In genomic region chr17:14795074-14795473, GRCm38 (mm10) we compare ENCODE assay signal across 23 mouse cellular contexts.
A peak's percentile ranks its signal among the peaks of the same experiment; 100 is the strongest.
DNase-seq lines count a peak whose midpoint lies in the region; ATAC-seq and TF ChIP-seq lines count a peak whose summit lies in the region.
"Had no signal": no experiment of that assay in that cellular context is flagged by ENCODE, and none has a peak within 500 bp of the region (broad histone marks: within the 10 kb centered on the region; RNA-seq: fewer than 3 reads in every experiment).

No protein-coding gene starts in this region.

- no peaks in the 10 kb centered on the region for H3K27me3 ChIP-seq in midbrain, embryonic 11.5 days (ENCODE audit: control insufficient read depth, insufficient read depth, low read length)
- H3K27me3 ChIP-seq in midbrain, embryonic 15.5 days (replicated peaks): no peaks in the 10 kb centered on the region
- H3K27me3 ChIP-seq in C2C12 (ENCODE audit: control insufficient read depth, insufficient read depth, insufficient read length) (no peaks in the 10 kb centered on the region), myocyte (ENCODE audit: control insufficient read depth, insufficient read depth, insufficient read length) (no peaks in the 10 kb centered on the region)
- H3K27me3 ChIP-seq: CH12.LX, Patski had no signal

- no peak overlapping the region for H3K9ac ChIP-seq in midbrain, embryonic 11.5 days (ENCODE audit: low read length)
- H3K9ac ChIP-seq in midbrain, embryonic 15.5 days: no peak overlapping the region

- H3K9me3 ChIP-seq in midbrain, embryonic 11.5 days (ENCODE audit: control insufficient read depth, low read length): no peaks in the 10 kb centered on the region
- no peaks in the 10 kb centered on the region for H3K9me3 ChIP-seq in midbrain, embryonic 15.5 days
- H3K9me3 ChIP-seq: G1E had no signal

- TF ChIP-seq CTCF in C2C12 (IDR thresholded peaks at IDR 0.05; ENCODE audit: control insufficient read depth, insufficient read depth, insufficient read length): no peak

- DNase-seq in heart, adult 11 months: peak; percentile 29
- DNase-seq in heart, postnatal 4 days: no peak
- peak; percentile 75 for DNase-seq in midbrain, embryonic 11.5 days (ENCODE audit: low spot score, missing footprints)
- no peak for DNase-seq in urinary bladder, postnatal 4 days (ENCODE audit: low spot score in 2 of 2)
- no peak for DNase-seq in kidney, adult 9 months
- DNase-seq: adrenal gland, adult 2 months; adrenal gland, adult 8-10 months; adrenal gland, postnatal 10 days; adrenal gland, postnatal 14 days; adrenal gland, postnatal 25 days; adrenal gland, postnatal 36 days; B cell, adult 2 months; cerebellum, adult 11 months; cerebellum, adult 11-12 months; cerebellum, adult 18-20 months had no signal

- no peaks in the 10 kb centered on the region for H3K36me3 ChIP-seq in midbrain, embryonic 11.5 days (ENCODE audit: control insufficient read depth, insufficient read depth, low read length)
- no peaks in the 10 kb centered on the region for H3K36me3 ChIP-seq in midbrain, embryonic 15.5 days (replicated peaks)
- H3K36me3 ChIP-seq in C2C12 (ENCODE audit: control insufficient read depth, insufficient read depth): no peaks in the 10 kb centered on the region
- no peaks in the 10 kb centered on the region for H3K36me3 ChIP-seq in myocyte (ENCODE audit: control insufficient read depth, insufficient read depth)
- H3K36me3 ChIP-seq: G1E had no signal

- no peaks in the 10 kb centered on the region for H3K79me3 ChIP-seq in C2C12 (ENCODE audit: low read depth)

- TF ChIP-seq POLR2A in myocyte (IDR thresholded peaks at IDR 0.05; ENCODE audit: insufficient read length, low read depth): no peak

- H3K4me3 ChIP-seq in midbrain, embryonic 11.5 days (ENCODE audit: low read depth, low read length): no peak overlapping the region
- H3K4me3 ChIP-seq in midbrain, embryonic 15.5 days: no peak overlapping the region
- H3K4me3 ChIP-seq in C2C12 (ENCODE audit: insufficient read depth, poor library complexity, severe bottlenecking): no peak overlapping the region
- no peak overlapping the region for H3K4me3 ChIP-seq in myocyte

- ATAC-seq in midbrain, embryonic 11.5 days (ENCODE audit: low FRiP score): no peak
- no peak for ATAC-seq in midbrain, embryonic 15.5 days (replicated peaks)
- ATAC-seq: activated CD4-positive, CD25-positive, alpha-beta regulatory T cell, adult 4 months; CD4-positive, CD25-positive, alpha-beta regulatory T cell, adult 4 months; Patski had no signal

- WGBS in midbrain, embryonic 11.5 days: 95% methylated on average over 4 of the region's 4 CpGs
- WGBS in midbrain, embryonic 15.5 days: 96% methylated on average over 4 of the region's 4 CpGs

- H3K27ac ChIP-seq in midbrain, embryonic 11.5 days (ENCODE audit: low read depth, low read length): no peak overlapping the region
- H3K27ac ChIP-seq in midbrain, embryonic 15.5 days: no peak overlapping the region

- no peaks in the 10 kb centered on the region for H3K4me1 ChIP-seq in midbrain, embryonic 11.5 days (ENCODE audit: control insufficient read depth, insufficient read depth, low read length)
- no peaks in the 10 kb centered on the region for H3K4me1 ChIP-seq in midbrain, embryonic 15.5 days

- H3K4me2 ChIP-seq in midbrain, embryonic 11.5 days: no peak overlapping the region
- no peak overlapping the region for H3K4me2 ChIP-seq in midbrain, embryonic 15.5 days
- H3K4me2 ChIP-seq in myocyte (ENCODE audit: low read depth): no peak overlapping the region

- no peaks in the 10 kb centered on the region for H3K79me2 ChIP-seq in C2C12 (ENCODE audit: control insufficient read depth, insufficient read depth)
- no peaks in the 10 kb centered on the region for H3K79me2 ChIP-seq in myocyte (ENCODE audit: control insufficient read depth, insufficient read depth)

- no peak overlapping the region for H3ac ChIP-seq in C2C12 (ENCODE audit: control insufficient read depth, insufficient read length, low read depth)
- H3ac ChIP-seq in myocyte (ENCODE audit: control insufficient read depth, insufficient read length): no peak overlapping the region

TF ChIP-seq in C2C12, 6 proteins besides CTCF, POLR2A, EP300 and RAD21:
- TF ChIP-seq MAX (IDR thresholded peaks at IDR 0.05) (no peak), MYOD1 (IDR thresholded peaks at IDR 0.05; ENCODE audit: control insufficient read depth, insufficient read length, low read depth) (no peak), USF1 (IDR thresholded peaks at IDR 0.05; ENCODE audit: low read depth) (peak; percentile 77)

TF ChIP-seq in myocyte, 11 proteins besides CTCF, POLR2A, EP300 and RAD21:
- no peak for TF ChIP-seq E2F4 (IDR thresholded peaks at IDR 0.05; ENCODE audit: insufficient read depth)
- no peak for TF ChIP-seq TCF3 (IDR thresholded peaks at IDR 0.05; ENCODE audit: insufficient read length, low read depth)
- TF ChIP-seq MYOG (IDR thresholded peaks at IDR 0.05; ENCODE audit: control insufficient read depth in 1 of 3, insufficient read depth in 1 of 3, insufficient read length in 2 of 3, low read depth in 2 of 3): no peak
- peak; percentile 56 for TF ChIP-seq USF1 (IDR thresholded peaks at IDR 0.05; ENCODE audit: low read depth)

Comparison
In these comparisons a context has a peak if more than half of its experiments do, and no peak if none do; other contexts are left out.
1. DNase-seq: peak in heart, adult 11 months (single experiment) and midbrain, embryonic 11.5 days (single experiment); none in heart, postnatal 4 days (single experiment), urinary bladder, postnatal 4 days (0 of 2) and kidney, adult 9 months (single experiment).